Mouse (Mus musculus): ENCODE results near the gene Grm8.

DNA sequence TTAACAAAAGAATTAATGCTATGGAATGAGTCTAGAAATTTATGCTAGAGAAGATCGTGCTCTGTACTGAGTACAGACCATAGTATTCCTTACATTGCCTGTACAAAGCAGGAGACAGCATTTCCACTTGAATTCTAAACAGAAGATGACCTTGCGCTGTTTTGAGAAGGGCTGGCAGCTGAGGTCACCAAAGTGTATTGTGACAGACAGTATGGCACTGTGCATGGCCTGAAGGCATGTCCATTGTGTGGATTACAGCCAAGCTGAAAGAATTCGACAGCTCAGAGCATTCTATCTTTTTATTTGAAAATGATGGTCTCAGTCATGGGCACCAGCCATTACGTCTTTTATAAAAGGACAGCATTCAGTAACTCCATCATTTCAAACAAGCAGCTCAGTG is 517.5 kb downstream of the Grm8 start:
- TF ChIP-seq CTCF (IDR thresholded peaks at IDR 0.05; ENCODE audit: borderline replicate concordance, extremely low read depth, insufficient read depth, insufficient read length), result no peak
- no peak for TF ChIP-seq POLR2A (IDR thresholded peaks at IDR 0.05; ENCODE audit: borderline replicate concordance, extremely low read depth, insufficient read depth, insufficient read length, poor library complexity, severe bottlenecking)
